Mouse (Mus musculus) lung, embryonic 14.5 days (tissue): ENCODE measurements around the gene Uqcc2. TPM values are rescaled to one million over a fixed set of nuclear protein-coding genes. Genes with fewer than 3 reads are reported as not detected.
A peak's percentile ranks its signal among the peaks of the same experiment; 100 is the strongest.

Experiments used
- ATAC-seq: fragments of 200-750 bp; cut with Nextera tagmentation; 2 replicates; pipeline ENCODE4 v1.8.0; 2017; ENCODE audit warnings: mild to moderate bottlenecking, moderate TSS enrichment, moderate library complexity; ENCODE audit not compliant: insufficient read depth
- DNase-seq: peaks from one replicate; pipeline ENCODE4 v3.0.0-alpha.2; 2015
- H3K27ac ChIP-seq: fragments of 300-500 bp; sonication (generic); 2 replicates; pipeline ENCODE4 v1.5.1; 2014; ENCODE audit warnings: low read depth, mild to moderate bottlenecking, moderate library complexity
- H3K27me3 ChIP-seq: fragments of 300-500 bp; sonication (generic); 2 replicates; pipeline ENCODE4 v1.6.1; 2014; ENCODE audit warnings: low read length, control low read depth; ENCODE audit not compliant: insufficient read depth
- H3K36me3 ChIP-seq: fragments of 300-500 bp; sonication (generic); 2 replicates; pipeline ENCODE4 v1.6.1; 2014; ENCODE audit warnings: control low read depth; ENCODE audit not compliant: insufficient read depth
- H3K4me1 ChIP-seq: fragments of 300-500 bp; sonication (generic); 2 replicates; pipeline ENCODE4 v1.6.1; 2014; ENCODE audit warnings: antibody characterized with exemption, control low read depth; ENCODE audit not compliant: insufficient read depth
- H3K4me2 ChIP-seq: fragments of 300-500 bp; sonication (generic); 2 replicates; pipeline ENCODE4 v1.6.1; 2014; ENCODE audit warnings: mild to moderate bottlenecking
- H3K4me3 ChIP-seq: fragments of 300-500 bp; sonication (generic); 2 replicates; pipeline ENCODE4 v1.5.1; 2014; ENCODE audit warnings: low read depth, low read length
- H3K9ac ChIP-seq: fragments of 300-500 bp; sonication (generic); 2 replicates; pipeline ENCODE4 v1.6.1; 2014
- H3K9me3 ChIP-seq: fragments of 300-500 bp; sonication (generic); 2 replicates; pipeline ENCODE4 v1.6.1; 2016; ENCODE audit warnings: low read depth, low read length, control low read depth
- CTCF ChIP-seq: IDR thresholded peaks from 2 replicates; pipeline ENCODE4 v1.5.1; 2016; ENCODE audit warnings: antibody characterized with exemption, low read depth
- WGBS: fragments of 180-500 bp; shearing (Covaris S2); extraction: QIAGEN DNeasy Blood & Tissue Kit; methylation state at CpG from one replicate; pipeline ENCODE4 v1.1.7; 2014; 5-methylcytosine and 5-hydroxymethylcytosine counted together
- polyA plus RNA-seq: library from polyadenylated mRNA; unstranded; fragments of >200 nt; fragmentation: Nextera tagmentation; extraction: Ambion mirVana; gene quantifications from 2 replicates; pipeline ENCODE4 v1.2.1, GENCODE M21; 2014

The Uqcc2 gene
- polyA plus RNA-seq, 1 experiment from 2014 or later, result 315 TPM

DNA sequence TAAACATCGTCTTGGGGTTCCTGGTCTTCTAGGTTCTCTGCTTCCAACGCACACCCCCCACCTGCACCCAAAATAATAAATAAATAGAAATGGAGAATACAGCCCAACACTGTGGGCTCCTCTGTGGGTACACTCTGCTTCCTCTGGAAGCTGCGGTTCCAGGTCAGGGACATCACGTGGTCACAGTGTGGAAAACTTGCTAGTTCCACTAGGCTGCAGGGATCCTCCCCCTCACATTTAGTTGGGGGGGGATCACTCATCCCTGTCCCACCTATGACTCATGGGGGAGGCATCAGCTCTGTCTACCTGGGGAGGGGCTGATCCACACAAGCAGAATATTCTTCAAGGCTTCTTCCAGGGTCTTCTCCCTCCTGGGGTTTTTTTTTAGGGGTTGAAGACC is 10.4 kb upstream of the Uqcc2 start:
- TF ChIP-seq CTCF, result no peak
- Histone ChIP-seq H3K27me3 (no peaks in the 10 kb centered on the region), H3K27ac (no peak overlapping the region), H3K4me1 (no peaks in the 10 kb centered on the region), H3K4me3 (no peak overlapping the region), H3K36me3 (no peaks in the 10 kb centered on the region), H3K4me2 (no peak overlapping the region), H3K9me3 (no peaks in the 10 kb centered on the region), H3K9ac (no peak overlapping the region)
- WGBS, result 81% methylated on average over 4 of the region's 4 CpGs
- no peak for ATAC-seq
- no peak for DNase-seq

DNA sequence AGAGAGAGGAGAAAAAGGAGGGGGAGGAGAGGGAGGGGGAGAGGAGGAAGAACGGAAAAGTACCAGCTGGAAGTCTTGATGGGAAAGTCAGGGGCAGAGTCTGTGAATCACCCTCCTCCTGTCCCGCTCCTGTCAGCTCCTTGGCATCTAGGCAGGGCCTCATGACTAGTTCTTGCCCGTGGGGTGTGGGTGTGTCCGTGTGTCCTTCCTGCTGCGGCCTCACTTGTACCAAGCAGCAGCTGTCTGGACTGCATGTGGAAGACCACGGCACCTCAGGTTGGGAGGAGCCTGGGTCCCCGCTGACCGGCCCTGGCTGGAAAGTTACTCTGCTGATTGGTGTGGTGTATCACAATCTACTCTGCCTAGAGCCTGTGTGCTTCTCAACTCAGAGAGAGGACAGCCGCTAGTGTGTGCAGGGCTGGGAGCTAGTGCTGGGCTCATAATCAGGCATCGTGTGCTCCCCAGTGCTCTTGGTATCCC is 8.3 kb upstream of the Uqcc2 start:
- Histone ChIP-seq H3K36me3 (no peaks in the 10 kb centered on the region), H3K27me3 (no peaks in the 10 kb centered on the region), H3K4me1 (no peaks in the 10 kb centered on the region), H3K4me3 (no peak overlapping the region), H3K9ac (no peak overlapping the region), H3K9me3 (no peaks in the 10 kb centered on the region), H3K4me2 (no peak overlapping the region; the same call in 1 of the 2 replicates), H3K27ac (no peak overlapping the region)
- DNase-seq (no peak), ATAC-seq (peak; percentile 41; the same call in 1 of the 2 replicates)
- 23% methylated on average over 10 of the region's 10 CpGs for WGBS
- no peak for TF ChIP-seq CTCF

DNA sequence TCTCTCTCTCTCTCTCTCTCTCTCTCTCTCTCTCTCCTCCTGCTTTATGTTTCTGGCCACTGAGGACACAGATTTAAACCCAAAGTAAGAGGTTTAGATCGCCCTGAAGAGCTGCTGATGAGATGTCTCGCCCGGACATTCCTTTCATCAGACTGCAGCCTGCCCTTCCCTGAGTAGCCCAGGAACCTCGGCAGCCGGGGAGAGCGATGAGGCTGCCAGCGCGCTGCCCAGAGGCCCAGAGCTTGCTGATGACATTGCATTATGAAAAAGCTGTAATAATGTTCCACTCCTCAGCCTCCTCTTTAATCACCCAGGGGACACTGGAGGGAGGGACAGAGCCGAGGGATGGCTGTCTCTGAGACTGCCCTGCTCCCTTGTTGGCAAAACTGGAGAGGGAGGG is 6.5 kb upstream of the Uqcc2 start:
- no peak for DNase-seq
- no peaks in the 10 kb centered on the region for H3K36me3 ChIP-seq
- H3K4me1 ChIP-seq, result no peaks in the 10 kb centered on the region
- ATAC-seq, result no peak
- 44% methylated on average over 9 of the region's 9 CpGs for WGBS
- no peaks in the 10 kb centered on the region for H3K27me3 ChIP-seq
- H3K4me3 ChIP-seq, result no peak overlapping the region
- TF ChIP-seq CTCF, result no peak
- no peaks in the 10 kb centered on the region for H3K9me3 ChIP-seq
- H3K27ac ChIP-seq, result no peak overlapping the region
- H3K9ac ChIP-seq, result no peak overlapping the region
- H3K4me2 ChIP-seq, result no peak overlapping the region

DNA sequence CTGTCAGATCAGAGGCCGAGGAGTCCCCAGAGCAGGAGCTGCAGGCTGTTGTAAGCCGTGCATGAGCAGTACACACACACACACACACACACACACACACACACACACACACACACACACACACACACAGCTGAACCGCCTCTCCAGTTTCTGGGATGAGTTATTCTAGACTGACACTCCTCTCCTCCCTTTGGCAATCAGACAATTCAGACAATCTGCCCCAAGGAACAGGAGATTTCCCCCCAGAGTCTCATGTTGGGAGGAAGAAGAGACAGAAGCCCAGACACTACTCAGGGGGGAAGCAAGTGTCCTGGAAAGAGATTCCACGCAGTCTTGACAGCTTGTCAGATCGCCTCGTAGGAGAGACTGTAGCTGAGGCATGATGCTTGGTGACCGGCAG is 5.6 kb upstream of the Uqcc2 start:
- TF ChIP-seq CTCF, result no peak
- no peaks in the 10 kb centered on the region for H3K4me1 ChIP-seq
- H3K9ac ChIP-seq, result no peak overlapping the region
- DNase-seq (no peak), ATAC-seq (no peak)
- no peaks in the 10 kb centered on the region for H3K36me3 ChIP-seq
- no peak overlapping the region for H3K27ac ChIP-seq
- no peaks in the 10 kb centered on the region for H3K9me3 ChIP-seq
- no peak overlapping the region for H3K4me2 ChIP-seq
- no peak overlapping the region for H3K4me3 ChIP-seq
- no peaks in the 10 kb centered on the region for H3K27me3 ChIP-seq
- 35% methylated on average over 7 of the region's 7 CpGs for WGBS

DNA sequence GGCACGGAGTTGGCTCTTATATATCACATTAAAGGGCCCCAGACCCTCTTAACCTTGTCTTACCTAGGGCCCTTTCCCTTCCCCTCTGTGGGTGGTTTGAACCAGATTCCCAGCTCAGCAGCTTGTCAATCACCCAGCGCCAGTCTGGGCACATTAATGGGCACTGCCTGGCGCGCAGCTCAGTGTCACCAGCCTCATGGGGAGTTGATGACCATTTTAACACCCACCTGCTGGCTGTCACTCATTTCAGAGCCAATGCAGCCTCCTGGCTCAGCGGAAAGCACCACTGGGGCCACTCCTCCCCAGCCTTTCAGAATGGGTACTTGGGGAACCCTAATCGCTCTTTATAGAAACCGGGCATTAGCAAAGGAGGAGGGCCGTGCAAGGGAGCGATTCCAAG is 4.7 kb upstream of the Uqcc2 start:
- no peak for TF ChIP-seq CTCF
- Histone ChIP-seq H3K4me1 (peaks cover under 1% of the 10 kb centered on the region), H3K27me3 (no peaks in the 10 kb centered on the region), H3K4me2 (no peak overlapping the region), H3K4me3 (no peak overlapping the region), H3K9ac (no peak overlapping the region), H3K36me3 (no peaks in the 10 kb centered on the region), H3K9me3 (no peaks in the 10 kb centered on the region), H3K27ac (no peak overlapping the region)
- WGBS, result 72% methylated on average over 9 of the region's 9 CpGs
- ATAC-seq (no peak), DNase-seq (no peak)

DNA sequence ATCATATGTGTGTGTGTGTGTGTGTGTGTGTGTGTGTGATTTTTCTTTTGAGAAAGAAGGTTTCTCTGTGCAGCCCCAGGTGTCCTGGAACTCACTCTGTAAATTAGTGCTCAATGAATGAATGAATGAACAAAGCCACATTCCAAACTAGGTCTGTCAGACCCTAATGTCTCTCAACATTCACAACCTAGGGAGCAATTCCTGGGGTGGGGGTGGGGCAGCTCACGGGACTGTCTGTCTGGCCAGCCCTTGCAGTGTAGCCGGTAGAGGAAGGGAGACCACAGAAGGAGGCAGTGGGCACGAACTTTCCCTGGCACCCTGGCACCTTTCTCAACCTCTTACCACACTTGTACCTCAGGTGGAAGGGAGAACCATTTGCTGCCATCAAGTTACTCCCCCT is 999 bp upstream of the Uqcc2 start:
- H3K4me2 ChIP-seq, result no peak overlapping the region
- 20% methylated on average over 3 of the region's 3 CpGs for WGBS
- no peaks in the 10 kb centered on the region for H3K27me3 ChIP-seq
- no peak overlapping the region for H3K4me3 ChIP-seq
- no peak for TF ChIP-seq CTCF
- no peak overlapping the region for H3K9ac ChIP-seq
- H3K27ac ChIP-seq, result no peak overlapping the region
- no peaks in the 10 kb centered on the region for H3K36me3 ChIP-seq
- no peaks in the 10 kb centered on the region for H3K9me3 ChIP-seq
- DNase-seq (no peak), ATAC-seq (no peak)
- H3K4me1 ChIP-seq, result peaks cover 9% of the 10 kb centered on the region

DNA sequence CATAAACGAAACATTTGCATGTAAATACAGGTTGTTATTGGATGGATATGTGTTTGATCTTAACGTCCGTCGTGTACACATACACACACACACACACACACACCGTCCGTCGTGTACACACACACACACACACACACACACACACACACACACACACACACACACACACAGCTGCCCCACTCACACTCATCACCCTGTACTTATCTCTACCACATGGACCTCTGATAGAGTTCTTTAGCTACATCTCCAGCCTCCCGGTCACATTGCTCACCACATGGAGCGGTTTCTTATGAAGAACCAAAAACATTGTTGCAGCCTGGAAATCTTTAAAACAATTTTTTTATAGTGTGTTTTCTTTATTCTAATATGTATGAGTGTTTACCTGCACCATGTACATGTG is 471 bp upstream of the Uqcc2 start:
- Histone ChIP-seq H3K27me3 (no peaks in the 10 kb centered on the region), H3K36me3 (no peaks in the 10 kb centered on the region), H3K9ac (peak overlapping the region; percentile 75), H3K9me3 (no peaks in the 10 kb centered on the region), H3K4me1 (peaks cover 9% of the 10 kb centered on the region), H3K4me3 (peak overlapping the region; percentile 75), H3K4me2 (peak overlapping the region; percentile 70), H3K27ac (no peak overlapping the region)
- no peak for TF ChIP-seq CTCF
- 30% methylated on average over 9 of the region's 9 CpGs for WGBS
- DNase-seq, result no peak
- peak; percentile 25; the same call in 1 of the 2 replicates for ATAC-seq

DNA sequence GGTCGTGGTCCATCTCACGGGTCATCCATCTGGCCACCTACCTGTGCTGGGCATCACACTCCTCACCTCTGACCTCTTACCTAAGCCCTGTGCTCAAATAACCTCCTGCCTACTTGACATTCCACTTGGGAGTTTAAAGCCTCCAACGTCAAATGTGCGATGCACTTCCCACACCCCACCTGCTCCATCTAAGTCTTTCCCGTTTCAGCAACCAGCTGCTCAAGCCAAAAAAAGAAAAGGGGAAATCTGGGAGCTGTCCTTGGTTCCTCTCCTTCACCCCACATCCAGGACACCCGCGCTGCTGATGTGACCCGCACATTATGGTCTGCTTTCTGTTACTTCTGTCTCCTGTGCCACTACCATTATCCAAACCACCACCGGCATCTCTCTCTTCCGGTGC is 1.5 kb downstream of the Uqcc2 start:
- Histone ChIP-seq H3K36me3 (no peaks in the 10 kb centered on the region), H3K4me2 (no peak overlapping the region), H3K27ac (no peak overlapping the region), H3K4me3 (no peak overlapping the region), H3K9me3 (no peaks in the 10 kb centered on the region), H3K9ac (no peak overlapping the region), H3K4me1 (peaks cover 9% of the 10 kb centered on the region), H3K27me3 (no peaks in the 10 kb centered on the region)
- TF ChIP-seq CTCF, result no peak
- DNase-seq, result no peak
- WGBS, result 84% methylated on average over 10 of the region's 10 CpGs
- ATAC-seq, result no peak
